Mouse (Mus musculus) hindbrain, embryonic 16.5 days (tissue): Measurements from ENCODE around the gene Tead4. TPM values are rescaled to one million over a fixed set of nuclear protein-coding genes. Genes with fewer than 3 reads are reported as not detected.

Experiments used
- polyA plus RNA-seq: library from polyadenylated mRNA; unstranded; fragments of >200 nt; fragmentation: Nextera tagmentation; extraction: Ambion mirVana; gene quantifications from 2 replicates; pipeline ENCODE4 v1.2.1, GENCODE M21; 2015

The Tead4 gene
- polyA plus RNA-seq, 1 experiment from 2014 or later: 0.81 TPM

Other genes starting within 250 kb of the Tead4 start
- gene Tspan9, start 157.2 kb downstream of the Tead4 start, polyA plus RNA-seq: 62.6 and 66.8 TPM in 2 replicates
- 17.7 and 19.9 TPM in 2 replicates for gene Tulp3, start 55.0 kb upstream of the Tead4 start, polyA plus RNA-seq
- gene Rhno1, start 62.1 kb upstream of the Tead4 start, polyA plus RNA-seq: 67.4 and 82.0 TPM in 2 replicates
- gene Foxm1, start 62.1 kb upstream of the Tead4 start, polyA plus RNA-seq: 7.2 and 9.5 TPM in 2 replicates
- 0.61 and 0.82 TPM in 2 replicates for gene Tex52, start 74.6 kb upstream of the Tead4 start, polyA plus RNA-seq
- gene Gm44596, start 74.7 kb upstream of the Tead4 start, polyA plus RNA-seq: not detected in 2 replicates
- 11.0 and 11.3 TPM in 2 replicates for gene Nrip2, start 98.5 kb upstream of the Tead4 start, polyA plus RNA-seq
- gene Itfg2, start 124.1 kb upstream of the Tead4 start, polyA plus RNA-seq: 35.7 and 46.9 TPM in 2 replicates
- gene Fkbp4, start 137.9 kb upstream of the Tead4 start, polyA plus RNA-seq: 341 and 344 TPM in 2 replicates
- 0.10 and 0.34 TPM in 2 replicates for gene Pzp, start 225.9 kb upstream of the Tead4 start, polyA plus RNA-seq